Mouse (Mus musculus) embryonic facial prominence, embryonic 14.5 days (tissue): ENCODE measurements around the gene Dlgap4. TPM values are rescaled to one million over a fixed set of nuclear protein-coding genes. Genes with fewer than 3 reads are reported as not detected.
A peak's percentile ranks its signal among the peaks of the same experiment; 100 is the strongest.

Experiments used
- ATAC-seq: fragments of 200-750 bp; cut with Nextera tagmentation; 2 replicates; pipeline ENCODE4 v1.8.0; 2017; ENCODE audit warnings: low read depth, moderate number of reproducible peaks, moderate TSS enrichment
- DNase-seq: peaks from one replicate; pipeline ENCODE4 v3.0.0-alpha.2; 2015; ENCODE audit warnings: low spot score
- H3K27ac ChIP-seq: fragments of 300-500 bp; sonication (generic); replicated peaks from 2 replicates; pipeline ENCODE4 v1.5.1; 2014; ENCODE audit warnings: low read depth, mild to moderate bottlenecking, low read length, moderate library complexity
- H3K27me3 ChIP-seq: fragments of 300-500 bp; sonication (generic); replicated peaks from 2 replicates; pipeline ENCODE4 v1.6.1; 2014; ENCODE audit warnings: low read length; ENCODE audit not compliant: control insufficient read depth, insufficient read depth
- H3K36me3 ChIP-seq: fragments of 300-500 bp; sonication (generic); 2 replicates; pipeline ENCODE4 v1.6.1; 2014; ENCODE audit warnings: low read length, mixed read lengths; ENCODE audit not compliant: control insufficient read depth, insufficient read depth
- H3K4me1 ChIP-seq: fragments of 300-500 bp; sonication (generic); 2 replicates; pipeline ENCODE4 v1.6.1; 2014; ENCODE audit warnings: antibody characterized with exemption, low read length; ENCODE audit not compliant: control insufficient read depth, insufficient read depth
- H3K4me2 ChIP-seq: fragments of 300-500 bp; sonication (generic); 2 replicates; pipeline ENCODE4 v1.6.1; 2014; ENCODE audit warnings: low read depth, mild to moderate bottlenecking, low read length, moderate library complexity, mixed read lengths
- H3K4me3 ChIP-seq: fragments of 300-500 bp; sonication (generic); 2 replicates; pipeline ENCODE4 v1.5.1; 2014; ENCODE audit warnings: low read depth, mild to moderate bottlenecking, low read length
- H3K9ac ChIP-seq: fragments of 300-500 bp; sonication (generic); 2 replicates; pipeline ENCODE4 v1.6.1; 2014; ENCODE audit warnings: low read depth, mild to moderate bottlenecking, low read length, moderate library complexity, mixed read lengths
- H3K9me3 ChIP-seq: fragments of 300-500 bp; sonication (generic); 2 replicates; pipeline ENCODE4 v1.6.1; 2016; ENCODE audit warnings: low read length; ENCODE audit not compliant: control insufficient read depth
- WGBS: fragments of 180-500 bp; shearing (Covaris S2); extraction: QIAGEN DNeasy Blood & Tissue Kit; methylation state at CpG from one replicate; pipeline ENCODE4 v1.1.7; 2014; 5-methylcytosine and 5-hydroxymethylcytosine counted together
- polyA plus RNA-seq: library from polyadenylated mRNA; unstranded; fragments of >200 nt; fragmentation: Nextera tagmentation; extraction: Ambion mirVana; gene quantifications from 2 replicates; pipeline ENCODE4 v1.2.1, GENCODE M21; 2014

The Dlgap4 gene
- polyA plus RNA-seq, 1 experiment from 2014 or later, result 74.0 TPM

DNA sequence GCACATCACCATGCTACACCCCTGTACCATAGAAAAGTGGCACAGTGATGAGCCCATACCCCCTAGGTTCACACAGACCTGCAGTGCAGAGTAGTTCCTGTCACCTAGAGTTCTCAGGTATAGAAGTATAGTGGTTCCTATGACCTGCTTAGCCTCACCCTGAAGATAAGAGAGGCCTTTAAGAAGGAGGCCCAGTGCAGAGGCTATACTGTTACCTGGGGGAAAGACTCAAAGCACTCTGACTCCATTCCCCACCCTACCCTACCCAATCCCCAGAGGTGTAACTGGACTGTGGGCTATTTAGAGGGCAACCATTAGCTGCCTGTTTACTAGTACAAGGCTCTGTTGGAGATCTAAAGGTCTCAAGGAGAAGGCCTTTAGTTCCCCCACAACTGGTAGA, 118.1 kb downstream of the Dlgap4 start:
- no peak for ATAC-seq
- no peaks in the 10 kb centered on the region for H3K27me3 ChIP-seq
- peaks cover 32% of the 10 kb centered on the region for H3K4me1 ChIP-seq
- DNase-seq, result no peak
- H3K9ac ChIP-seq, result no peak overlapping the region
- H3K4me3 ChIP-seq, result no peak overlapping the region
- no peaks in the 10 kb centered on the region for H3K9me3 ChIP-seq
- H3K27ac ChIP-seq, result no peak overlapping the region
- no peak overlapping the region for H3K4me2 ChIP-seq
- H3K36me3 ChIP-seq, result peaks cover 10% of the 10 kb centered on the region; the same call in 1 of the 2 replicates

DNA sequence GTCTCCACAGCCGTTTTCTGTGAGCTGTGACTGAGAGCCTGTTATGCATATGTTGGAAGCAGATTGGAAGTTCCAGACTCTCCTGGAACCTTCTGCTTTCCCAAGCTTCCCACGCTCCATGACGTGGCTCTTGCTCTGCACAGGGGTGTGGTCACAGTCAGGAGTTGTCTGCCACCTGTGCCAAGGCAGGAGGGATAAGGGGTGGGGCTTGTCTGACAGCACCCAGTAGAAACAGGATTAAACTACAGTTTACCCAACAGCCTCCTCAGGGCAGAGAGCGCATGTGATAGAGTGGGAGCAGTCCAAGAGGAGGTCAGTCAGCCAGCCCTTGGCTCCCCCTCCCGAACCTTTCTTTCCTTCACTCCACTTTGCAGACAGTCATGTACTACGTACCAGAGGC, 118.6 kb downstream of the Dlgap4 start:
- no peak for DNase-seq
- no peaks in the 10 kb centered on the region for H3K9me3 ChIP-seq
- peak; percentile 41 for ATAC-seq
- H3K36me3 ChIP-seq, result peaks cover 13% of the 10 kb centered on the region; the same call in 1 of the 2 replicates
- H3K4me1 ChIP-seq, result peaks cover 27% of the 10 kb centered on the region
- no peak overlapping the region; the same call in 1 of the 2 replicates for H3K27ac ChIP-seq
- WGBS, result 60% methylated on average over 6 of the region's 6 CpGs
- no peaks in the 10 kb centered on the region for H3K27me3 ChIP-seq
- H3K4me3 ChIP-seq, result no peak overlapping the region
- H3K9ac ChIP-seq, result no peak overlapping the region
- H3K4me2 ChIP-seq, result no peak overlapping the region

GRCm38 (mm10) chr2:156735761-156736335, 122.3 kb downstream of the Dlgap4 start:
- Histone ChIP-seq H3K9ac (no peak overlapping the region), H3K27me3 (no peaks in the 10 kb centered on the region), H3K4me3 (no peak overlapping the region), H3K4me1 (peaks cover 14% of the 10 kb centered on the region; the same call in 1 of the 2 replicates), H3K9me3 (no peaks in the 10 kb centered on the region), H3K4me2 (no peak overlapping the region), H3K27ac (no peak overlapping the region), H3K36me3 (0 out of 2 replicates have a peak, but pooled peaks cover 3% of the 10 kb centered on the region)
- 72% methylated on average over 3 of the region's 3 CpGs for WGBS
- DNase-seq, result no peak
- ATAC-seq, result no peak

- Histone ChIP-seq H3K4me2 (no peak overlapping the region), H3K27me3 (no peaks in the 10 kb centered on the region), H3K9me3 (no peaks in the 10 kb centered on the region), H3K36me3 (0 out of 2 replicates have a peak, but pooled peaks cover 3% of the 10 kb centered on the region), H3K27ac (no peak overlapping the region), H3K9ac (no peak overlapping the region), H3K4me3 (no peak overlapping the region), H3K4me1 (peaks cover 10% of the 10 kb centered on the region; the same call in 1 of the 2 replicates)
- ATAC-seq (peak; percentile 14; the same call in 1 of the 2 replicates), DNase-seq (no peak)
- 50% methylated on average over 7 of the region's 7 CpGs for WGBS
Measured at GRCm38 (mm10) chr2:156736846-156737245, 123.3 kb downstream of the Dlgap4 start.

DNA sequence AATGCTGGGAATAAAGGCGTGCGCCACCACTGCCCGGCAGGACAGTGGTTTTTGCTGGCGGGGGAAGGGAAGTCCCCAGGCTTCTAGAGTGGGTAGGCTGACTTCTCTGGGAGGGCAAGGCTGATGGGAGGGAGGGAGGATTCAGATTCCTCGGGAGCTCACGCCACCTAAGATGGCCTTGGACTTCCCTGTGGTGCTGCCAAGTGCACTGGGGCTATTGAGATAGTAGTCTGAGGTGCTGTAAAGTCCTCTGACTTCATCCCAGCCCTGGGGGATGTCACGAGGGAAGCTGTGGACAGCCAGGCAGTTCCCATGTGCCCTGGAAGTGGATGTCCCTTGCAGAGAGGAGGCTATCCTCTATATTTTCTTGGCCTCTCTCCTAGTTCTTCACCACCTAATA, 124.5 kb downstream of the Dlgap4 start:
- Histone ChIP-seq H3K4me3 (no peak overlapping the region), H3K4me1 (0 out of 2 replicates have a peak, but pooled peaks cover 8% of the 10 kb centered on the region), H3K27ac (no peak overlapping the region), H3K27me3 (no peaks in the 10 kb centered on the region), H3K9ac (no peak overlapping the region), H3K4me2 (no peak overlapping the region), H3K36me3 (0 out of 2 replicates have a peak, but pooled peaks cover 3% of the 10 kb centered on the region), H3K9me3 (no peaks in the 10 kb centered on the region)
- 75% methylated on average over 7 of the region's 7 CpGs for WGBS
- DNase-seq, result no peak
- no peak for ATAC-seq

GRCm38 (mm10) chr2:156741265-156741664, 127.8 kb downstream of the Dlgap4 start:
- WGBS, result 78% methylated on average over 9 of the region's 9 CpGs
- Histone ChIP-seq H3K9ac (no peak overlapping the region; the same call in 1 of the 2 replicates), H3K36me3 (peaks cover 11% of the 10 kb centered on the region; the same call in 1 of the 2 replicates), H3K27ac (no peak overlapping the region), H3K27me3 (no peaks in the 10 kb centered on the region), H3K4me3 (no peak overlapping the region), H3K9me3 (no peaks in the 10 kb centered on the region), H3K4me1 (0 out of 2 replicates have a peak, but pooled peaks cover 2% of the 10 kb centered on the region), H3K4me2 (no peak overlapping the region)
- no peak for DNase-seq
- ATAC-seq, result no peak

DNA sequence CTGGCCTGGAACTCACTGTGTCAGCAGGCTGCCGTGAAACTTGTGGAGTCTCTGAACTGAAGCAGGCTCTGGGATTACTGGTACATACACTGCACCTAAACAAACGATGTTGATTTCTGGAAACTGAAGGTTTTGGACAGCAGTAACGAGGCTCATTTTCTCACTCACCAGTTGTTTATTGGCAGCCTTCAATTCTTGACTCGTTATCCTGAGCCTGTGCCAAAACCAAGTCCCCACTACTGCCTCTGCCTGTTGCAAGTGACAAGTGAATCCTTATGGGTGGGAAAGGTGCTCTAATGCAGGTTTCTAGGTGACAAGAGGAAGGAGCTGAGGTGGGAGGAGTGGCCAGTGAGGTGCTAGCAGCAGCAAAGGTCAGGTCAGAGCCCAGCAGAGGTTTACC, 128.5 kb downstream of the Dlgap4 start:
- no peaks in the 10 kb centered on the region for H3K27me3 ChIP-seq
- no peak overlapping the region for H3K27ac ChIP-seq
- DNase-seq, result no peak
- 58% methylated on average over 4 of the region's 4 CpGs for WGBS
- H3K36me3 ChIP-seq, result peaks cover 16% of the 10 kb centered on the region
- no peak for ATAC-seq
- H3K4me2 ChIP-seq, result no peak overlapping the region
- 0 out of 2 replicates have a peak, but pooled peaks cover 2% of the 10 kb centered on the region for H3K4me1 ChIP-seq
- H3K4me3 ChIP-seq, result no peak overlapping the region
- H3K9me3 ChIP-seq, result no peaks in the 10 kb centered on the region
- H3K9ac ChIP-seq, result no peak overlapping the region

DNA sequence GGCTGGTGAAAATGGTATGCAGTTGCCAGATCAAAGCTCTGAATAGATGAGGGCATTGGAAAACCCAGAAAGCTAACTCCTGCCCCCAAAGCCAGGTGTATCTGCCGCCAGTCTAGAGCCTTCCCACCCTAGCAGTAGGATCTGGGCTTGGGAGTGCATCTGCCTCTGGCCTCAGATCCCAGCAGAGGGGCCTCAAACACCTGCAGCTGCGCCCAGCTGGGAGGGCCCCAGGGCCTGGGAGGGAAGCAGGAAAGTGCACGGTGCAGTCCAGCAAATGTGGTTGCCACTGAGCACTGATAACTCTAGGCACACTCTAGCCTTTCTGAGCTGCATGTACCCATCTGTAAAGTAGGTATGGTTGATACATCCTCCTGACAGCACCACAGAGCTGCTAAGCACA, 129.7 kb downstream of the Dlgap4 start:
- H3K27me3 ChIP-seq, result no peaks in the 10 kb centered on the region
- H3K9me3 ChIP-seq, result no peaks in the 10 kb centered on the region
- no peak overlapping the region for H3K4me2 ChIP-seq
- no peak overlapping the region for H3K4me3 ChIP-seq
- 48% methylated on average over 3 of the region's 3 CpGs for WGBS
- H3K36me3 ChIP-seq, result peaks cover 28% of the 10 kb centered on the region
- H3K4me1 ChIP-seq, result 0 out of 2 replicates have a peak, but pooled peaks cover 2% of the 10 kb centered on the region
- no peak for ATAC-seq
- no peak for DNase-seq
- H3K9ac ChIP-seq, result no peak overlapping the region
- no peak overlapping the region for H3K27ac ChIP-seq

DNA sequence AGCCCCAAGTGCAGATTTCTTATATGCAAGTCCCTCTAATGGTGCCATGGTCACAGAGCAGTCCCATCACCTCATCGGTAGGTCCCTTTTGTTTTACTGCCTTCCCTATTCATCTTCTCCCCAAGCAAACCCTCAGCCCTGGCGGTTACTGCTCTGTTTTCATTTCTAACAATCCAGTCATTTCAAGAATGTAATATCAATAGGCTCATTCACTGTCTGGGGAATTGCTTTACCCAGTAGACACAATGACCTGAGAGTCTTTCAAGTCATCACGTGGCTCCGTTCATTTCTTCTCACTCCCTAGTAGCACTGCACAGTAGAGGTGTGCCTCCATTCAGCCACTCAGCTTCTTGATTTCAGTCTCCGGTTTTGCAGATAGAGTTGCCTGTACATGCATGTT, 130.9 kb downstream of the Dlgap4 start:
- no peaks in the 10 kb centered on the region for H3K9me3 ChIP-seq
- DNase-seq (no peak), ATAC-seq (no peak)
- H3K4me1 ChIP-seq, result 0 out of 2 replicates have a peak, but pooled peaks cover 2% of the 10 kb centered on the region
- 68% methylated on average over 5 of the region's 5 CpGs for WGBS
- H3K36me3 ChIP-seq, result peaks cover 39% of the 10 kb centered on the region
- H3K9ac ChIP-seq, result no peak overlapping the region
- H3K4me3 ChIP-seq, result no peak overlapping the region
- H3K27ac ChIP-seq, result no peak overlapping the region
- H3K27me3 ChIP-seq, result no peaks in the 10 kb centered on the region
- no peak overlapping the region for H3K4me2 ChIP-seq
